Mouse (Mus musculus): ENCODE results near the gene Gm21988.

- no peak for TF ChIP-seq POLR2A (IDR thresholded peaks at IDR 0.05; ENCODE audit: borderline replicate concordance, extremely low read depth, insufficient read depth, insufficient read length, poor library complexity, severe bottlenecking)
- TF ChIP-seq CTCF (IDR thresholded peaks at IDR 0.05; ENCODE audit: borderline replicate concordance, extremely low read depth, insufficient read depth, insufficient read length): peak; percentile 98
Measured at GRCm38 (mm10) chr11:70230239-70230727, 9.3 kb downstream of the Gm21988 start.
